Mouse (Mus musculus) intestine, embryonic 15.5 days (tissue): ENCODE data around the gene Tmed11. TPM values are rescaled to one million over a fixed set of nuclear protein-coding genes. Genes with fewer than 3 reads are reported as not detected.
A peak's percentile ranks its signal among the peaks of the same experiment; 100 is the strongest.

Source experiments
- ATAC-seq: fragments of 200-750 bp; cut with Nextera tagmentation; 2 replicates; pipeline ENCODE4 v1.8.0; 2017; ENCODE audit warnings: moderate TSS enrichment, moderate library complexity
- H3K27ac ChIP-seq: fragments of 300-500 bp; sonication (generic); 2 replicates; pipeline ENCODE4 v1.5.1; 2015; ENCODE audit warnings: mild to moderate bottlenecking, inconsistent platforms
- H3K27me3 ChIP-seq: fragments of 300-500 bp; sonication (generic); replicated peaks from 2 replicates; pipeline ENCODE4 v1.6.1; 2015; ENCODE audit warnings: inconsistent platforms
- H3K36me3 ChIP-seq: fragments of 300-500 bp; sonication (generic); 2 replicates; pipeline ENCODE4 v1.6.1; 2015; ENCODE audit warnings: inconsistent platforms
- H3K4me1 ChIP-seq: fragments of 300-500 bp; sonication (generic); replicated peaks from 2 replicates; pipeline ENCODE4 v1.6.1; 2015; ENCODE audit warnings: inconsistent platforms
- H3K4me2 ChIP-seq: fragments of 300-500 bp; sonication (generic); replicated peaks from 2 replicates; pipeline ENCODE4 v1.6.1; 2015; ENCODE audit warnings: mild to moderate bottlenecking, inconsistent platforms
- H3K4me3 ChIP-seq: fragments of 300-500 bp; sonication (generic); replicated peaks from 2 replicates; pipeline ENCODE4 v1.5.1; 2015; ENCODE audit warnings: inconsistent platforms
- H3K9ac ChIP-seq: fragments of 300-500 bp; sonication (generic); 2 replicates; pipeline ENCODE4 v1.6.1; 2015; ENCODE audit warnings: inconsistent platforms
- H3K9me3 ChIP-seq: fragments of 300-500 bp; sonication (generic); 2 replicates; pipeline ENCODE4 v1.6.1; 2016; ENCODE audit warnings: inconsistent platforms
- WGBS: fragments of 180-500 bp; shearing (Covaris S2); methylation state at CpG from one replicate; pipeline ENCODE4 v1.1.7; 2015; 5-methylcytosine and 5-hydroxymethylcytosine counted together
- polyA plus RNA-seq: library from polyadenylated mRNA; unstranded; fragments of >200 nt; fragmentation: Nextera tagmentation; extraction: Ambion mirVana; gene quantifications from 2 replicates; pipeline ENCODE4 v1.2.1, GENCODE M21; 2015

The Tmed11 gene
- polyA plus RNA-seq, 1 experiment from 2014 or later, result 0.90 TPM

GRCm38 (mm10) chr5:108743856-108744255 is 51.3 kb downstream of the Tmed11 start:
- no peak overlapping the region for H3K9ac ChIP-seq
- H3K9me3 ChIP-seq, result no peaks in the 10 kb centered on the region
- no peak overlapping the region for H3K4me2 ChIP-seq
- WGBS, result 58% methylated on average over 2 of the region's 2 CpGs
- no peaks in the 10 kb centered on the region for H3K4me1 ChIP-seq
- no peaks in the 10 kb centered on the region for H3K27me3 ChIP-seq
- no peak overlapping the region for H3K27ac ChIP-seq
- ATAC-seq, result no peak
- H3K36me3 ChIP-seq, result no peaks in the 10 kb centered on the region
- H3K4me3 ChIP-seq, result no peak overlapping the region

- no peak overlapping the region for H3K4me3 ChIP-seq
- no peaks in the 10 kb centered on the region for H3K36me3 ChIP-seq
- WGBS, result 63% methylated on average over 2 of the region's 2 CpGs
- ATAC-seq, result no peak
- H3K27ac ChIP-seq, result no peak overlapping the region
- H3K9ac ChIP-seq, result no peak overlapping the region
- no peaks in the 10 kb centered on the region for H3K27me3 ChIP-seq
- no peak overlapping the region for H3K4me2 ChIP-seq
- H3K9me3 ChIP-seq, result no peaks in the 10 kb centered on the region
- no peaks in the 10 kb centered on the region for H3K4me1 ChIP-seq
Observed at GRCm38 (mm10) chr5:108742596-108742995, 52.6 kb downstream of the Tmed11 start.

- Histone ChIP-seq H3K27me3 (no peaks in the 10 kb centered on the region), H3K27ac (no peak overlapping the region), H3K9me3 (no peaks in the 10 kb centered on the region), H3K36me3 (no peaks in the 10 kb centered on the region), H3K4me1 (no peaks in the 10 kb centered on the region), H3K4me3 (no peak overlapping the region), H3K4me2 (no peak overlapping the region), H3K9ac (no peak overlapping the region)
- ATAC-seq, result no peak
- WGBS, result 80% methylated on average over 2 of the region's 2 CpGs
Observed at GRCm38 (mm10) chr5:108741844-108742243, 53.3 kb downstream of the Tmed11 start.

- Histone ChIP-seq H3K27ac (no peak overlapping the region), H3K27me3 (no peaks in the 10 kb centered on the region), H3K36me3 (no peaks in the 10 kb centered on the region), H3K9ac (no peak overlapping the region), H3K4me2 (no peak overlapping the region), H3K9me3 (no peaks in the 10 kb centered on the region), H3K4me1 (no peaks in the 10 kb centered on the region), H3K4me3 (no peak overlapping the region)
- 75% methylated on average over 1 of the region's 1 CpGs for WGBS
- peak; percentile 65; the same call in 1 of the 2 replicates for ATAC-seq
Observed at GRCm38 (mm10) chr5:108727425-108727824, 67.7 kb downstream of the Tmed11 start.

Other genes starting within 250 kb of the Tmed11 start
- gene Cplx1, start 245.3 kb downstream of the Tmed11 start, polyA plus RNA-seq, result 3.0 and 3.3 TPM in 2 replicates
- 63.4 and 70.1 TPM in 2 replicates for gene Gak, start 165.6 kb downstream of the Tmed11 start, polyA plus RNA-seq
- gene Tmem175, start 165.6 kb downstream of the Tmed11 start, polyA plus RNA-seq, result 23.4 and 27.1 TPM in 2 replicates
- 12.0 and 12.8 TPM in 2 replicates for gene Idua, start 135.0 kb downstream of the Tmed11 start, polyA plus RNA-seq
- gene Dgkq, start 125.7 kb downstream of the Tmed11 start, polyA plus RNA-seq, result 11.1 and 11.2 TPM in 2 replicates
- gene Slc26a1, start 119.8 kb downstream of the Tmed11 start, polyA plus RNA-seq, result 3.6 and 4.9 TPM in 2 replicates
- gene Fgfrl1, start 103.0 kb downstream of the Tmed11 start, polyA plus RNA-seq, result 21.8 and 26.3 TPM in 2 replicates
- gene Rnf212, start 20.4 kb downstream of the Tmed11 start, polyA plus RNA-seq, result 0.16 and 0.51 TPM in 2 replicates
- gene Vmn2r8, start 13.5 kb upstream of the Tmed11 start, polyA plus RNA-seq, result not detected in 2 replicates
- gene Vmn2r9, start 57.2 kb upstream of the Tmed11 start, polyA plus RNA-seq, result not detected in 2 replicates
- not detected in 2 replicates for gene Vmn2r10, start 211.2 kb upstream of the Tmed11 start, polyA plus RNA-seq